Mouse (Mus musculus) cerebellum, adult 2 months (tissue): ENCODE results near the gene Ccdc162.

Source experiments
- CTCF ChIP-seq: fragments of 200-500 bp; IDR thresholded peaks from 2 replicates; pipeline ENCODE4 v1.5.1; 2011; ENCODE audit warnings: low read depth, mild to moderate bottlenecking, control low read depth, low read length, moderate library complexity, borderline replicate concordance; ENCODE audit not compliant: insufficient read depth
- POLR2A ChIP-seq: fragments of 200-500 bp; IDR thresholded peaks from 2 replicates; pipeline ENCODE4 v1.6.1; 2011; ENCODE audit warnings: low read length, control low read depth, borderline replicate concordance; ENCODE audit not compliant: insufficient read depth

DNA sequence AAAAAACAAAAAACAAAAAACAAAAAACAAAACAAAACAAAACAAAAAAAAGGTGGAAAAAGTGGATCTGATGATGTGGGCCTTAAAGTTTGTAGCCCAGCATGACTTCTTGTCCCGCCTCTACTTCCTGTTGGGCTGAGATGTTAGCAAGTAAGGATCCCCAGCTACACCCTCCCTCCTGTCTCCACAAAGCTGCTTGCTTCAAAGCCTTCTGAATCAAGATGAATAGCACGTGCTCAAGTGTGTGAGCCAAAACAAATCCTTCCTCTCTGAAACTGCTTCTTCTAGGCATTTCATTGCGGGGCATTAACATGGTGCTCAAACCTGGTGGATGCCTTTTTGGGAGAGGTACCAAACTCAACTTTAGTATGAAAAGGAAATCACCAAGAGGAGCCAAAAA lies 77.7 kb downstream of the Ccdc162 start:
- no peak for TF ChIP-seq CTCF
- TF ChIP-seq POLR2A: no peak
